Mouse (Mus musculus): ENCODE results near the gene Plekha3. TPM values are rescaled to one million over a fixed set of nuclear protein-coding genes. Genes with fewer than 3 reads are reported as not detected.

Plekha3 gene
- polyA plus RNA-seq, 1 experiment from 2014 or later = 6.8 TPM

DNA sequence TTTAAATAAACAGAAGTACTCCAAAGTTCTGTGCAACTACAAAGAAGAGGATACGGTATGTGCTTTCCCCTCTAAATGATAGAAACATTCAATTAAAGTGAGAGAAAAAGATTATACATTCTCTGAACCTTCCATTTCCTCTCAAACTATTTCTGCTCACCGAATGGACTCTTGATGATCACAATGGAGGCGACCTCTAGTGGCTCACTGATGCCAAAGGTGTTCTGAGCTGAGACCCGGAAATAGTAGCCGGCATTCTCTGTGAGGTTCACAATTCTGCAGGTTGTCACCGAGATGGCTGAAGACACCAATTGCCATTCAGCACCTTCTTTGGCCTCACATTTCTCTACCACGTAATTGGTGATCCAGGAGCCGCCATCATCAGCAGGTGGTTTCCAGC is 39.9 kb downstream of the Plekha3 start:
- no peak overlapping the region for H3K9ac ChIP-seq
- H3K27ac ChIP-seq = no peak overlapping the region
- WGBS = 75% methylated on average over 8 of the region's 8 CpGs
- no peak overlapping the region for H3K4me2 ChIP-seq
- ATAC-seq (ENCODE audit: insufficient number of reproducible peaks, insufficient read depth, low FRiP score, low TSS enrichment, low read depth) = no peak
- H3K4me3 ChIP-seq = no peak overlapping the region
- peaks cover 45% of the 10 kb centered on the region for H3K36me3 ChIP-seq
- H3K9me3 ChIP-seq = peaks cover 32% of the 10 kb centered on the region
- H3K27me3 ChIP-seq = no peaks in the 10 kb centered on the region
- no peaks in the 10 kb centered on the region for H3K4me1 ChIP-seq

GRCm38 (mm10) chr2:76719650-76720049 is 44.6 kb downstream of the Plekha3 start:
- H3K9me3 ChIP-seq = peaks cover 15% of the 10 kb centered on the region
- H3K4me2 ChIP-seq = no peak overlapping the region
- H3K4me3 ChIP-seq = no peak overlapping the region
- no peaks in the 10 kb centered on the region for H3K4me1 ChIP-seq
- WGBS = 94% methylated on average over 14 of the region's 14 CpGs
- no peak overlapping the region for H3K27ac ChIP-seq
- H3K36me3 ChIP-seq = peaks cover 11% of the 10 kb centered on the region; the same call in 1 of the 2 replicates
- no peak overlapping the region for H3K9ac ChIP-seq
- ATAC-seq (ENCODE audit: insufficient number of reproducible peaks, insufficient read depth, low FRiP score, low TSS enrichment, low read depth) = no peak
- no peaks in the 10 kb centered on the region for H3K27me3 ChIP-seq

Other genes with a start within 250 kb of the Plekha3 start
- 76.8 and 78.1 TPM in 2 replicates for gene Prkra, start 27.3 kb upstream of the Plekha3 start, polyA plus RNA-seq (2015; fragmentation: Nextera tagmentation; extraction: Ambion mirVana)
- 0.45 TPM in 1 of 2 replicates, not detected in the other for gene Pjvk, start 26.8 kb upstream of the Plekha3 start, polyA plus RNA-seq (2015; fragmentation: Nextera tagmentation; extraction: Ambion mirVana)
- gene Fkbp7, start 2.2 kb upstream of the Plekha3 start, polyA plus RNA-seq (2015; fragmentation: Nextera tagmentation; extraction: Ambion mirVana) = 95.8 and 104 TPM in 2 replicates

Data from embryonic facial prominence, embryonic 13.5 days (tissue).